Mouse (Mus musculus): Measurements from ENCODE around the gene Tbx10. TPM values are rescaled to one million over a fixed set of nuclear protein-coding genes. Genes with fewer than 3 reads are reported as not detected.
A peak's percentile ranks its signal among the peaks of the same experiment; 100 is the strongest.
"Not testable (repeated sequence)": the region's sequence is repeated elsewhere in the genome, so short reads cannot be mapped to it uniquely, and the experiment has no call there.

Gene Tbx10
- total RNA-seq, 1 experiment: not detected

DNA sequence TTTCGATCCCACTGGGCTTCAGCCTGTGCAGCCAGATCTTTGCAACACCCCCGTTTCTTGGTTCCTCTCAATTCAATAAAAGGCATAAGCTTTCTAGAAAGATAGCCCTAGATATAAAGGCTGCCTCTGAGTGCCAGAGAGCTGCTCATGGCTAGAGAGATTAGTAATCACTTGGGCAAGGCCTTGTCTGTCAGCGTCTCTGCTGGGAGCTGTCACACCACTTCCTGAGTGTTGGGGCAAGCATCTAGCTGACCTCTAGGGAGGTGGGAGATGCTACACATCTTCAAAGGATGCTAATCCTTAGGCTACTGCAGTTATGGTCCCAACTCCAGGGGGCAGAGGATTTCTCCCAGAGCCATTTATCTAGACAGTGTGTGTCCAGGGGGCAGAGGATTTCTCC, 25.3 kb upstream of the Tbx10 start:
- H3K4me1 ChIP-seq (ENCODE audit: control insufficient read depth in 2 of 2, insufficient read depth in 2 of 2, low read length in 2 of 2, poor library complexity in 1 of 2): peaks cover 0 to 2% of the 10 kb centered on the region in 2 experiments; a peak in 1 of 4 replicates
- H3K9me3 ChIP-seq (ENCODE audit: control insufficient read depth, insufficient read depth, low read depth, low read length): no peaks in the 10 kb centered on the region
- in situ Hi-C loops (cut with MboI; ENCODE audit: low sequenced_read_pairs in 2 of 2, unreplicated experiment in 2 of 2): no loop called here
- no peaks in the 10 kb centered on the region for H3K36me3 ChIP-seq (ENCODE audit: control insufficient read depth, insufficient read depth, low read length, poor library complexity, severe bottlenecking)
- no peak for DNase-seq (ENCODE audit: low read depth, low spot score)
- no peak overlapping the region for H3K27ac ChIP-seq (ENCODE audit: insufficient read depth, low read depth, low read length, poor library complexity, severe bottlenecking)
- no peak overlapping the region for H3K9ac ChIP-seq (ENCODE audit: insufficient read depth, low read depth, low read length, poor library complexity, severe bottlenecking)
- H3K4me3 ChIP-seq (ENCODE audit: insufficient read depth in 1 of 2, low read depth in 1 of 2, low read length in 2 of 2, poor library complexity in 1 of 2, severe bottlenecking in 1 of 2): no peak overlapping the region
- TF ChIP-seq CHD2 (IDR thresholded peaks at IDR 0.05; ENCODE audit: low read depth, low read length) (no peak), MAFK (IDR thresholded peaks at IDR 0.05; ENCODE audit: insufficient read depth, low read depth, low read length) (no peak), ZC3H11A (IDR thresholded peaks at IDR 0.05; ENCODE audit: borderline replicate concordance, low read depth, low read length) (no peak), ZNF384 (IDR thresholded peaks at IDR 0.05; ENCODE audit: low read depth, low read length) (no peak), HCFC1 (IDR thresholded peaks at IDR 0.05; ENCODE audit: borderline replicate concordance, insufficient read depth, low read length) (no peak)

DNA sequence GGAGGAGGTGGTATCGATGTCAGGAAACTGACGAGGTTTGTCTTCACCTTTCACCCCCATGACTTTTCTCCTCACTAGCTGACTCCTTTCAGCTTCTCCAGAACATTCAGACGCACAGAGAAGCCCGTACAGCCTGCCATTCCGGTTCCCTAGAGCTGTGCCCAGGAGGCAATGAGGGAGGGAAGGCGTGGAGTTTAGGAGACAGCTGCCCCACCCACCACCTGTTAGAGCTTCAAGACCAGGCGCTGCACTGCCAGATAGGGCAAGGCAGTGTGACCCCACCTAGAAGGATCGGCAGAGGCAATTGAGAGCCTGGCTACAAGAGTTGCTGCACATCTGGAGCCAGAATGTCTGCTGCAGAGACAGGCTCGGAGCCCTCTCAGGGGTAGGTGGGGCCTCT, 20.3 kb upstream of the Tbx10 start, which contains the start of gene Aldh3b2:
Gene Aldh3b2 (plus strand): TSS at position 100 of the 400 bp plus-strand sequence.
- in situ Hi-C loops (cut with MboI; ENCODE audit: low sequenced_read_pairs in 2 of 2, unreplicated experiment in 2 of 2): no loop called here
- DNase-seq (ENCODE audit: low read depth, low spot score): no peak
- Histone ChIP-seq H3K9ac (ENCODE audit: insufficient read depth, low read depth, low read length, poor library complexity, severe bottlenecking) (no peak within 1 kb of the TSS), H3K36me3 (ENCODE audit: control insufficient read depth, insufficient read depth, low read length, poor library complexity, severe bottlenecking) (no peaks in the 10 kb centered on the region), H3K27ac (ENCODE audit: insufficient read depth, low read depth, low read length, poor library complexity, severe bottlenecking) (no peak within 1 kb of the TSS), H3K4me3 (ENCODE audit: insufficient read depth in 1 of 2, low read depth in 1 of 2, low read length in 2 of 2, poor library complexity in 1 of 2, severe bottlenecking in 1 of 2) (no peak within 1 kb of the TSS; a peak in 1 of 4 replicates), H3K4me1 (ENCODE audit: control insufficient read depth in 2 of 2, insufficient read depth in 2 of 2, low read length in 2 of 2, poor library complexity in 1 of 2) (peaks cover 0 to 3% of the 10 kb centered on the region in 2 experiments; a peak in 1 of 4 replicates), H3K9me3 (ENCODE audit: control insufficient read depth, insufficient read depth, low read depth, low read length) (no peaks in the 10 kb centered on the region)
- TF ChIP-seq ZC3H11A (IDR thresholded peaks at IDR 0.05; ENCODE audit: borderline replicate concordance, low read depth, low read length) (no peak), MAFK (IDR thresholded peaks at IDR 0.05; ENCODE audit: insufficient read depth, low read depth, low read length) (no peak), ZNF384 (IDR thresholded peaks at IDR 0.05; ENCODE audit: low read depth, low read length) (no peak)

GRCm38 (mm10) chr19:3974608-3975007, 17.9 kb upstream of the Tbx10 start:
- H3K27ac ChIP-seq (ENCODE audit: insufficient read depth, low read depth, low read length, poor library complexity, severe bottlenecking); H3K9ac ChIP-seq (ENCODE audit: insufficient read depth, low read depth, low read length, poor library complexity, severe bottlenecking); H3K9me3 ChIP-seq (ENCODE audit: control insufficient read depth, insufficient read depth, low read depth, low read length); H3K4me1 ChIP-seq (ENCODE audit: control insufficient read depth in 2 of 2, insufficient read depth in 2 of 2, low read length in 2 of 2, poor library complexity in 1 of 2); in situ Hi-C loops (cut with MboI; ENCODE audit: low sequenced_read_pairs in 2 of 2, unreplicated experiment in 2 of 2); H3K36me3 ChIP-seq (ENCODE audit: control insufficient read depth, insufficient read depth, low read length, poor library complexity, severe bottlenecking); DNase-seq (ENCODE audit: low read depth, low spot score); H3K4me3 ChIP-seq (ENCODE audit: insufficient read depth in 1 of 2, low read depth in 1 of 2, low read length in 2 of 2, poor library complexity in 1 of 2, severe bottlenecking in 1 of 2): not testable (repeated sequence)

- no peaks in the 10 kb centered on the region for H3K9me3 ChIP-seq (ENCODE audit: control insufficient read depth, insufficient read depth, low read depth, low read length)
- no peak overlapping the region for H3K4me3 ChIP-seq (ENCODE audit: insufficient read depth in 1 of 2, low read depth in 1 of 2, low read length in 2 of 2, poor library complexity in 1 of 2, severe bottlenecking in 1 of 2)
- in situ Hi-C loops (cut with MboI; ENCODE audit: low sequenced_read_pairs in 2 of 2, unreplicated experiment in 2 of 2): no loop called here
- no peak overlapping the region for H3K27ac ChIP-seq (ENCODE audit: insufficient read depth, low read depth, low read length, poor library complexity, severe bottlenecking)
- no peaks in the 10 kb centered on the region for H3K36me3 ChIP-seq (ENCODE audit: control insufficient read depth, insufficient read depth, low read length, poor library complexity, severe bottlenecking)
- no peak overlapping the region for H3K9ac ChIP-seq (ENCODE audit: insufficient read depth, low read depth, low read length, poor library complexity, severe bottlenecking)
- TF ChIP-seq ZC3H11A (IDR thresholded peaks at IDR 0.05; ENCODE audit: borderline replicate concordance, low read depth, low read length) (no peak), ZNF384 (IDR thresholded peaks at IDR 0.05; ENCODE audit: low read depth, low read length) (no peak), CHD2 (IDR thresholded peaks at IDR 0.05; ENCODE audit: low read depth, low read length) (no peak), HCFC1 (IDR thresholded peaks at IDR 0.05; ENCODE audit: borderline replicate concordance, insufficient read depth, low read length) (no peak), MAFK (IDR thresholded peaks at IDR 0.05; ENCODE audit: insufficient read depth, low read depth, low read length) (no peak)
- H3K4me1 ChIP-seq (ENCODE audit: control insufficient read depth in 2 of 2, insufficient read depth in 2 of 2, low read length in 2 of 2, poor library complexity in 1 of 2): peaks cover 0 to 3% of the 10 kb centered on the region in 2 experiments; a peak in 1 of 4 replicates
- no peak for DNase-seq (ENCODE audit: low read depth, low spot score)
Observed at GRCm38 (mm10) chr19:3975866-3976265, 16.7 kb upstream of the Tbx10 start.

GRCm38 (mm10) chr19:3980309-3980708, 12.2 kb upstream of the Tbx10 start:
- Histone ChIP-seq H3K36me3 (ENCODE audit: control insufficient read depth, insufficient read depth, low read length, poor library complexity, severe bottlenecking) (no peaks in the 10 kb centered on the region), H3K9ac (ENCODE audit: insufficient read depth, low read depth, low read length, poor library complexity, severe bottlenecking) (no peak overlapping the region), H3K27ac (ENCODE audit: insufficient read depth, low read depth, low read length, poor library complexity, severe bottlenecking) (no peak overlapping the region), H3K4me1 (ENCODE audit: control insufficient read depth in 2 of 2, insufficient read depth in 2 of 2, low read length in 2 of 2, poor library complexity in 1 of 2) (peaks cover 0 to 8% of the 10 kb centered on the region in 2 experiments; a peak in 2 of 4 replicates), H3K4me3 (ENCODE audit: insufficient read depth in 1 of 2, low read depth in 1 of 2, low read length in 2 of 2, poor library complexity in 1 of 2, severe bottlenecking in 1 of 2) (no peak overlapping the region), H3K9me3 (ENCODE audit: control insufficient read depth, insufficient read depth, low read depth, low read length) (no peaks in the 10 kb centered on the region)
- in situ Hi-C loops (cut with MboI; ENCODE audit: low sequenced_read_pairs in 2 of 2, unreplicated experiment in 2 of 2): no loop called here
- peak; percentile 80 for DNase-seq (ENCODE audit: low read depth, low spot score)
- no peak for TF ChIP-seq MAFK (IDR thresholded peaks at IDR 0.05; ENCODE audit: insufficient read depth, low read depth, low read length)
